Mouse (Mus musculus) kidney, adult 2 months (tissue): Measurements from ENCODE around the gene Prtg.

Experiments used
- CTCF ChIP-seq: fragments of 200-500 bp; conservative IDR thresholded peaks from 2 replicates; pipeline ENCODE4 v1.5.1; 2011; ENCODE audit warnings: low read depth, mild to moderate bottlenecking, control low read depth, low read length, moderate library complexity, mixed read lengths; ENCODE audit not compliant: insufficient read depth, insufficient read length
- POLR2A ChIP-seq: fragments of 200-500 bp; IDR thresholded peaks from one replicate; pipeline ENCODE4 v1.6.1; 2011; ENCODE audit warnings: low read depth, low read length, control low read depth

DNA sequence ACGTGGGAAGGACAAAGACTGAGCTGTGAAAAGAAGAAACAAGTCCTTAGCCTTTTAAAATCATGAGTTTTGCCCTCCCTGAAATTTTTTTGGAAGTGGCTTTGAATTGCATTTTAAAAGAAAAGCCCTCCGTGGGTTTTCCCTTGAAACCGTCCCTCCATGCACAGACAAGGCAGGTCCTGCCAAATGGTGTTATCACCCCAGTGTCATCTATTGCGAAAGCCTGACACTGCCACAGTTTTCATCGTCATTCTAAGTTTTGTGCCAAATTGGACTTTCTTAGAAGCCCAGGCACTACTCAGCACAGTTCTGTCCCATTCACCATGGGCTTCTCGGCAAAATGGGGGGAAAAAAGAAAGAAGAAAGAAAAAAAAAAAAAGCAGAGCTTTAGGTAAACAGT, 106.9 kb downstream of the Prtg start:
- TF ChIP-seq CTCF (no peak), POLR2A (no peak)
